Mouse (Mus musculus) adrenal gland, postnatal 14 days (tissue): Measurements from ENCODE around the gene 0610009B22Rik. TPM values are rescaled to one million over a fixed set of nuclear protein-coding genes. Genes with fewer than 3 reads are reported as not detected.
A peak's percentile ranks its signal among the peaks of the same experiment; 100 is the strongest.

ENCODE experiments used
- DNase-seq: peaks from one replicate; pipeline ENCODE4 v3.0.0; 2021; ENCODE audit warnings: mixed read lengths
- total RNA-seq: library from RNA; stranded (reverse); gene quantifications from 2 replicates; pipeline ENCODE4 v1.2.3, GENCODE M21; 2021

Gene 0610009B22Rik
- total RNA-seq, 1 experiment from 2014 or later: 47.1 TPM

DNA sequence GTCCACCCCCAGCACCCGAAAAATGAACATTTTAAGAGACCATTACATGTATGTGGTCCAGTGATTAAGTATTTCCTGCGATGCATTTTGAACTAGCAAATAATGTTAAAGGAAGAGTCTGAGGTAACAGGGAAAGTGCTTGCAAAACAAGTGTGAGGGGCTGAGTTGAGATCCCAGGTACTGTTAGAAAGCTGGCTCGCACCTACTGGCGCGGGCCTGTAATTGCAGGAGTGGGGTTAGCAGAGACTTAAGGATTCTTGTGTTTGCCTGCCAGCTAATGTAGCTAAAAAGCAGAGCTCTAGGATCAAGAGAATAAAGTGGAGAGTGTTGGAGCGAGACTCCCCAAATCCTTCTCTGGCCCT is 52.4 kb downstream of the 0610009B22Rik start:
- DNase-seq: peak; percentile 81

DNA sequence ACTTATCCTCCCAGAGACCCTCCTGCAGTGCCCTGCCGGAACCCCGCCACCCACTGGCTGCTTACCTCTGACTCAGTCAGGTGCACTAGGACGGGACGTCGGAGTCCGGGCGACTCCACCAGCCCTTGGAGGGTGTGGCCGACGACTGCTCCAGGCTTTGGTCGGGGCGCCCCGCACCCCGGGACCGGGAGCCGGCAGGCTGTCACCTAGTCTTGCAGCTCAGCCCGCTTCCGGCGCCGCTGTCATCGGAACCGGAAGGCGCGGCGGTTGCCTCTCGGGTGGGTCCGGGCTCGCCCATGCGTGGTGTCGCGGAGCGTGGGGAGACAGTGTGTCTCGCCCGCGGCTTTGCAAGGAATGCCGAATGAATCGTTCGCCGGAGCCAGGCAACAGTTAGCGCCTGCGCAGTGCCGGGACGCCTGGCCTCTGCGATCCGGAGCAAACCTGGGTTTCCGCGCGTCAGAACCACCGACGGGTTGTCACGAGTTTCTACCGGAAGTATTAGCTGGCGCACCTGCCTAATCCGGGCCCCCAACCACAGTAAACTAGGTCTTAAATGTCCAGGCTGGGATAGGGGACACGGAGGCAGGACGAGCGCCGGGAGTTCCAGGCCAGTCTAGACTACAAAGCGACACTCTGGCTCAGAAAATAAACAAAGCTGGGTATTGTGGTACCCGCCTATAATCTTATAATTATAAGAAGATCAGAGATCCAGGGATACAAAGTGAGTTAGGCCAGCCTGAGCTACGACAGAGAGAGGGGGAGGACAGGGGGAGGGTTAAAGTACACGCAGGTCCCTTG is 53.0 kb downstream of the 0610009B22Rik start, which contains the start of gene Rmnd5b:
Gene Rmnd5b (minus strand): TSS at position 372 of the 798 bp plus-strand sequence.
- DNase-seq: peak; percentile 95

Other genes starting within 250 kb of the 0610009B22Rik start
- gene Phykpl, start 104.1 kb downstream of the 0610009B22Rik start, total RNA-seq: 27.8 and 29.1 TPM in 2 replicates
- 354 and 356 TPM in 2 replicates for gene Hnrnpab, start 82.0 kb downstream of the 0610009B22Rik start, total RNA-seq
- 64.2 and 74.7 TPM in 2 replicates for gene Nhp2, start 69.1 kb downstream of the 0610009B22Rik start, total RNA-seq
- gene Rmnd5b, start 53.0 kb downstream of the 0610009B22Rik start, total RNA-seq: 39.0 and 39.9 TPM in 2 replicates
- gene N4bp3, start 38.0 kb downstream of the 0610009B22Rik start, total RNA-seq: 16.2 and 18.8 TPM in 2 replicates
- gene D930048N14Rik, start 37.9 kb downstream of the 0610009B22Rik start, total RNA-seq: 1.9 and 2.7 TPM in 2 replicates
- gene Sec24a, start 74.8 kb upstream of the 0610009B22Rik start, total RNA-seq: 31.7 and 37.9 TPM in 2 replicates
- 95.1 and 99.2 TPM in 2 replicates for gene Sar1b, start 74.8 kb upstream of the 0610009B22Rik start, total RNA-seq
- gene Jade2, start 168.8 kb upstream of the 0610009B22Rik start, total RNA-seq: 11.9 and 15.1 TPM in 2 replicates